Mouse (Mus musculus) left cerebral cortex, postnatal 4 days (tissue): ENCODE results near the gene Impg2. TPM values are rescaled to one million over a fixed set of nuclear protein-coding genes. Genes with fewer than 3 reads are reported as not detected.

Experiments used
- DNase-seq: peaks from one replicate; pipeline ENCODE4 v3.0.0-alpha.2; 2022
- intact Hi-C: fragments of 180-260 bp; cut with DNase I; formaldehyde crosslinking; loops from one replicate; pipeline ENCODE4 v1.15.1; 2025
- total RNA-seq, 2 experiments: library from RNA; stranded (reverse); gene quantifications; 2 replicates each; pipeline ENCODE4 v1.2.3; 2021

Impg2 gene
- 1 to 10 TPM in 1 of 2 experiments, under 1 TPM in 1; 0.50 to 2.4 TPM for total RNA-seq

- DNase-seq, result no peak
- intact Hi-C loops, result no loop called here
These were observed at the start of gene Impg2 for GRCm38 (mm10) chr16:56204051-56204450. Gene Impg2 (plus strand): TSS chr16:56204313.

- intact Hi-C loops, result no loop called here
- DNase-seq, result no peak
These were observed 40.6 kb upstream of the Impg2 start for GRCm38 (mm10) chr16:56163466-56163865.

GRCm38 (mm10) chr16:56170247-56170646, 33.9 kb upstream of the Impg2 start:
- intact Hi-C loops, result loop anchor here (5.0 kb wide), 1 partner anchor 512 kb away; no protein-coding TSS in a partner anchor
- no peak for DNase-seq

GRCm38 (mm10) chr16:56175867-56176581, 28.1 kb upstream of the Impg2 start:
- DNase-seq, result peak; percentile 62
- intact Hi-C loops, result no loop called here

DNA sequence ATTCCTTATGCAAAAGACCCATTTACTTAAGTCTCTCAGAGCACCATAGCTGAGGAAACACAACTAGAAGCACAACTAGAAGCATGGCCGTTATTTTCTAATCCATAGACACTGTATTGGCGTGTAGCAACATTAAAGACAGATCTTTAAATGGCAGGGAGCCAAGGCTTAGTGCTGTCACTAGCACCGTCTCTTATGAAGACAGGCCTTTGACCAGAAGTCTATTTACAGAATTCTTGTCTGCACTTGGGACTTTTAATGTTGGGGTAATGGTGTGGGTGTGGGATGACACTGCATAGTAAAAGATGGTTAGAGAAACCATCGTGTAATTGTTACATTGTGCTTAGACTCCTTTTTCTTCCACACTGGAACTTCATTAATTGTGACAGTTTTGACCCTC, 17.2 kb upstream of the Impg2 start:
- intact Hi-C loops, result no loop called here
- no peak for DNase-seq

- intact Hi-C loops, result no loop called here
- peak; percentile 40 for DNase-seq
These were observed 15.9 kb upstream of the Impg2 start for GRCm38 (mm10) chr16:56188198-56188597.

DNA sequence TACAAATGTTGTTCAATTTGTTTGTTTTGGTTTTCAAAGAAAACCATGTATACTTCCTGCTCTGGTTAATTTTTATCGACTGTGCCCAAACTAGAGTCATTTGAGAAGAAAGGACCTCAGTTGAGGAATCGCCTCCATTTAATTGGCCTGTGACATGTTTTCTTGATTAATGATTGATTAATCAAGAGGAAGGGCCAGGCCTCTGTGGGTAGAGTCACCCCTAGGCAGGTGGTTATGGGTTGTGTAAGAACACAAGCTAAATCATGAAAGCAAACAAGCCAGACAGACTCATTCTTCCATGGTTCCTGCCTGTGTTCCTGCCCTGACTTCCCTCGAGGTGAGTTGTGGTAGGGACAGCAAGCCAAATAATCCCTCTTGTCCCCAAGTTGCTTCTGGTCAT, 8.6 kb downstream of the Impg2 start:
- intact Hi-C loops, result no loop called here
- no peak for DNase-seq

DNA sequence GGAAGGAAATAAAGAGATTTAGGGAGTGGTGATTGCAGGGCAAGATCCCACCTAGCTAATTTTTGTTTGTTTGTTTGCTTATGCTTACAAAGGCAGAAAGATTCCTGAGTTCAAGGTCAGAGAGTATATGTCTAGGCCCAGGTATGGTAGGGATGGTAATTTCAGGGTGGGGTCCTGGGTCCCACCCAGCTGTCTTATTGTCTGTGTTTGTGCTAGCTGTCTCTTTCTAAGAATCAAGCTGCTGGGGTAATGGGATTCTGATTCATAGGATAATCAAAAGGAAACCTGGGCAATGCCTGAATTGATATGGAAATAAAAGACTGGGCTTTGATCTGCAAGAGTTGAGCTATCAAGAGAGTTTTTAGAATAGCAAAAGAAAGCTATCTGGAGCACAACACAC, 23.6 kb downstream of the Impg2 start:
- no peak for DNase-seq
- intact Hi-C loops, result no loop called here

- intact Hi-C loops, result no loop called here
- DNase-seq, result no peak
These were observed 25.3 kb downstream of the Impg2 start for GRCm38 (mm10) chr16:56229455-56229854.

GRCm38 (mm10) chr16:56231300-56231699, 27.2 kb downstream of the Impg2 start:
- DNase-seq, result peak; percentile 15
- intact Hi-C loops, result no loop called here

DNA sequence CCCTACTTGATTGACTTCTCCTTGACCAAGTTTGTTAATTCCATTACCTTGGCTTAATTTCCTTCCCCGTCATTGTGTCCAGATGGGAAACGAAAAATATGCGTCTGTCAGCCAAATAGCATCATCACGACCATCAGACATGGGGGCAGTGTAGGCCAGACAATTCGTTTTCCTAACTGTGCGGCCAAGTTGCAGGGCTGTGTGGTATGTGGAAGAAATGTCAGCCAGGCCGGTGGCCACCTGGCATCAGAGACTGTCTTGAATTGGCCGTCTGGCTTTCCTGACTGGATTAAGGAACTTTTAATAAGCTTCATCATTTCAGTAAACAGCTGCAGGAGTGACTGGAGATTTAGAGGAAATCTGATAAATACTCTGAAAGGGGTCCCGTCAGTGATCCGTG, 28.6 kb downstream of the Impg2 start:
- intact Hi-C loops, result no loop called here
- DNase-seq, result peak; percentile 48

DNA sequence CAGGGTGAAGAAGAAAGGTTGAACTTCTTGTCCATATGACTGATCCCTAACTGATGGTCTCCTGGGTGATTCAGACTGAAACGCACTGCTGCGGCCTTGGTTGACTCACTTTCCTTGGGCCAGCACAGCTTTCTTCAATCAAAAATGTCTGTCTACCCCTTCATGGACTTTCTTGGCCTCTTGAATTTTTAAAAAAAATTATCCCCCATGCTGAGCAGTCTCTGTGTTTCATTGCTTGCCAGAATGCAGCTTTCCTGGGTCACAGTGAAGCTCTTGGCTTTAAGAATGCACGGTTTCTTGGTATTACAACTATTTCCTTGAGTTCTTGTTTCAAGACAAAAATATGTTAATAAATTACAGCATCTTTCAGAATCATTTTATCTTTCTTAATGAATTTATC, 41.9 kb downstream of the Impg2 start:
- intact Hi-C loops, result no loop called here
- DNase-seq, result no peak

GRCm38 (mm10) chr16:56273917-56274316, 69.8 kb downstream of the Impg2 start:
- intact Hi-C loops, result no loop called here
- no peak for DNase-seq

- intact Hi-C loops, result no loop called here
- no peak for DNase-seq
These were observed 74.9 kb downstream of the Impg2 start for GRCm38 (mm10) chr16:56279060-56279459.

- DNase-seq, result no peak
- intact Hi-C loops, result no loop called here
These were observed 75.6 kb downstream of the Impg2 start for GRCm38 (mm10) chr16:56279752-56280151.

DNA sequence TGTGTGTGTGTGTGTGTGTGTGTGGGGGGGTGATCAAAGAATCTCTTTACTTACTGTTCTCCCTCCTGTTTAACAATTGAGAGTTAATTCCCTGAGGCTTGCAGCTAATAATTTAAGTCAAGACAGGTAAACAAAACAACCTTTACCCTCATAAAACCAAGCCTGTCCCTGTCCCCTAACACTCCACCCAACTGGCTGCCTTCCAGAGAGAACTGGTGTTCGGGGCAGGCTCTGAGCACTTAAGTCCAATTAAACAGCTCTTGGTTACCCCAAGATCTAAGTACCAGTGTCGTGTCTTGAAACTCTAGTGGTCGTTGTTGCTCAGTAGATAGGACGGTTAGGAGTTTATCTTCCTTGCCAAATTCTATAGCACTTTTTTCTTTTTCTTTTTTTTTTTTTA, 77.2 kb downstream of the Impg2 start:
- intact Hi-C loops, result no loop called here
- DNase-seq, result no peak

- intact Hi-C loops, result no loop called here
These were observed 79.2 kb downstream of the Impg2 start for GRCm38 (mm10) chr16:56283330-56283729.

GRCm38 (mm10) chr16:56283873-56284272, 79.8 kb downstream of the Impg2 start:
- no peak for DNase-seq
- intact Hi-C loops, result no loop called here

More at GRCm38 (mm10) chr16:56283330-56283729, 79.2 kb downstream of the Impg2 start:
- peak; percentile 69 for DNase-seq

DNA sequence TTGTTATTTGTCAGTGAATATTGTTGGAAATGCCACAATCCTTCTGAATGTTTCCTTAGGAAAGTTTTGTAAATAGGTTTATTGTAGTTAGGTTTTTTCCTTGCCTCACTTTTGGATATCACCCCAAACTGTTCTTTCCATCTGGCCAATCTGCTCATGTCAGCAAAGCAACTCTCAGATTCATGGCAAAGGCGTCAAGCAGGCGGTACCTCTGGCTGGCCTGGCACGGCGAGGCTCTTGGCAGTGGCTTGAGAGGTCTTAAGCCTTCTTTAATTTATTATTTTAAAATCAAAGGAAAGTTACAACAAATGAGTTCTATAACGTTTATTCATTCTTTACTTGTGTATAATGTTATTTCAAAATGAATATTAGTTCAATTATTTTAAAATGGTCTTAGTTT, 82.0 kb downstream of the Impg2 start:
- intact Hi-C loops, result no loop called here
- DNase-seq, result peak; percentile 53

GRCm38 (mm10) chr16:56286977-56287376, 82.9 kb downstream of the Impg2 start:
- no peak for DNase-seq
- intact Hi-C loops, result no loop called here

DNA sequence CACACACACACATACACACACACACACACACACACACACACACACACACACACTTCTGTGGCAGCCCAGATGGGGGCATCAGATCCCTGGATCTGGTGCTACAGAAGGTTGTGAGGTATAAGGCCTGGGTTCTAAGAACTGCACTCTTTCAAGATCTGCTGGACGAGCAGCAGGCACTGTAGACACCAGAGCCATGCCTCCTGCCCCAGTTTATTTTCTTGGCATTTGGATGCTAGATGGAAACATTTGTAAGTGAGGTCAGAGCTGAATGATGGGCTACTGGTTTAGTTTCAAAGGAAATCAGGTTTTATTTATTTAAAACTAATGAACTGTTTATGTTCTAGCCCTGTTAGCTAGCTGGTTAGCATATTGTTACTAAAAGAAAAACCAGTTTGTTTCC, 90.8 kb downstream of the Impg2 start:
- intact Hi-C loops, result no loop called here
- no peak for DNase-seq

DNA sequence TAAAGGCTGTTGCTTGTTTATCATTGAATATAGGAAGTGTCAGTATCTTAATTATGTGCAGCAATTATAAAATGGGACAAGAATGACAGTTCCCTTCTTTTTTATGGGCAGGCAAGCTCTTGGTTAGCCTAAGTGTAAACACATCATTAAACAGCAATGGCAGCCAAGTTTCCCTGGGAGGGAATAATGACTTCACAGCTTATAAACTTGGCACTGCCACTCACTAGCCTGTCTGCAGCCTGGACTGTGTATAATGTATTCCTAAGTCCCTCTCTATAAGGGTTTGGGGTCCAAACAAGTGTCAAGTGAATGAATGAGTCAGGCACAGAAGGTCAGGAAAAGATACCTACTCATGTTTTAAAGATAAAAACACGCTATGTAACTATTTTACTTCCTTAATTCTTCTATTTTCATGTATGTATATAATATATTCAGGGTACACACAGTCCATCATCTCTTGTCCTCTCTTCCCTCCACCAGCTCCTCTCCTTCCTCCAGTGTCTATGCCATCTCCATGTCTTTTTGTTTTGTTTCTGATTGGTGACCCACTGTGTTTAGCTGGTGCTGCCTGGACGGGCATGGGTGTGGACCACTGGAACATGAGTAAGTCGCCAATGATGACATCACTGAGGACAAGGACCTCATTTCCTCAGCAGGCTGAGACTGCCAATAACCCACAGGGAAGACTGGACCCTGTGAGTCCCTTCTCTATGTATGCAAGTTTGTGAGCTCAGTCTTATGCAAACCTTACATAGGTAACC, 92.0 kb downstream of the Impg2 start:
- intact Hi-C loops, result no loop called here
- peak; percentile 53 for DNase-seq
